Mouse (Mus musculus) ovary, adult 18-20 months (tissue): ENCODE results near the gene Ptprd.

Experiments used
- DNase-seq: peaks from one replicate; pipeline ENCODE4 v3.0.0; 2022; ENCODE audit warnings: low spot score, mixed read lengths

Gene Ptprd

DNA sequence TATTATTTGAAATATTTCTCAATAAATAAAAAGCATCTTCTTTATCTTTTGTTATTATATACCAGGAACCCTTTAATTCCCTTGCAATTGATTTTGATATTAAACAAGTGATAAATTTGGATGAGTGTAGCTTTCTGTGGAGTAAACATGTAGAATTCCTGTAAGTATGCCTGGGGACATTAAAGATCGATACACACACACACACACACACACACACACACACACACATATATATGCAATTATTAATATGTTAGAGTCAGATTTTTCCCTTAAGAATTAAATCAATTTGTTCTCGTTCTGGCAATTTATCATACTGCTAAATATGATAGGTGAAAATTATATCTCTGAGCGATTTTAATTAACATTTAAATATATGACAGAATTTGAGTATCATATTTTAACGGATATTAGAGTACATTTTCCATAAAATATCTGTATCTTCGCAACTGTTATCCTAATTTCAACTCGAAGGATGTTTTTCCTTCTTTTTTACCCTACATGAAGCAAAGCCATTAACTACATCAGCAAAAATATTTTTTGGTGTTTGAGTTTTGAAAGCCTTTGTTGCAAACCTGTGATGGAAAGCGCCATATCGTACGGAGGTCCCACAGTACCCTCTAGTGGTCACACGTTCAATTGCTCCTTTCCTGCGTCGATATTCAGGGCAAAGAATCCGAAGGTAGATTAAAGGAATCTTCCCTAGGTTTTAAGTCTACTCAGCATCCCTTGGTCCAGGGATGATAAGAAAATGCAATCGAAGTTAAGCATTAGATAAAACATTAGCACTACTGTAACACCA, 653.2 kb downstream of the Ptprd start:
- DNase-seq, result no peak

DNA sequence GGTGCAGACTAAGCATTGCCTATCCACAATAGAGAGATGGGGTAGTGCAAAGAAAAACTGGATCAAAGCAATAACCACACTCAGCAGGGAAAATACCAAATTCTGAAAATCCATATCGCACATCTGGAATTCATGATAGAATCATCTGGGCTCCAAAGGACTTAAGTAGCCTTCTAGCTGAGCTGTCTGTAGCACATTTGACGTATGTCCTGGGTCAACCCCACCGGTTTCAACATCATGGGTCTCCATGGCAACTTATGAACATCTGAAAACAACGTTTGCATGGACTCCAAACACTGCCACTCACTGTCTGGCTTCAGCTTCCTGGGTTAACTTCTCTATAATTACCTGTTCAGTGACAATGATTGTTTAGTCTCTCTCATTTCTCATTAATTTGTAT, 655.9 kb downstream of the Ptprd start:
- no peak for DNase-seq

DNA sequence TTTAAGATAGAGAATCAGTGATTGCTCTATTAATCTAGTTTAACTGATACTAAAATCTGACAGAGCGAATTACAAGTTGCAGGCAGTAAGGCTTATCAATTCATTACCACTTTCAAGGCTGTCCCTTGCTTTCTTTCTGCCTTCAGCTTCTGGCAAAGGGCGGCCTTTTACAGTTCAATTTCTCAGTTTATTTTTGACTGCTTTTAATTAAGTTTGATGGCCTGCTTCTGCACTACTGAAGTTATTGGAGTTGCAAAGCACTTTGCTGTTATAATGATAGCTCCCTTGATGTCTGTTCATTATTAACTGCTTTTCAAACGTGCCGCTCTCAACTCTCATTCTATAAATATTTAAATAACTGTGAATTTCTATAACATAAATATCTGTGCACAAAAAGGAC, 673.9 kb downstream of the Ptprd start:
- DNase-seq, result no peak

DNA sequence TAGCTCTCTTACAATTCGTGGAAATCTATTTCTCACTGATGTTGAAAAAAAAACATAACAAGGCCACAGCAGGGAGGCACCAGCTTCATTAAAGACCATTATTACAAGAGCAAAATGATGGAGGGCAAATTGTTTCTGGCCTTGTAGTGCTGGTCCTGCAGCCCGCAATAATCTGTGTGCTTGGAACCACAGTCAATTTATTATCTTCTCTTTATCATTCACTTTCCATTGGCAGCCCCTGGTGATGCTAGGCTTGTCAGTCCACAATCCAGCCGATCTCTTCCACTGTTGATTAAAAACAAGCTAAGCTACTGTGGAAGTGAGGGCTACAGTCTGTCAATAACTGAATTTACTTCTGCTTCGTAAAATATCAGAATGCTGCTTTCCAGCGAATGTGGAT, 674.4 kb downstream of the Ptprd start:
- no peak for DNase-seq

DNA sequence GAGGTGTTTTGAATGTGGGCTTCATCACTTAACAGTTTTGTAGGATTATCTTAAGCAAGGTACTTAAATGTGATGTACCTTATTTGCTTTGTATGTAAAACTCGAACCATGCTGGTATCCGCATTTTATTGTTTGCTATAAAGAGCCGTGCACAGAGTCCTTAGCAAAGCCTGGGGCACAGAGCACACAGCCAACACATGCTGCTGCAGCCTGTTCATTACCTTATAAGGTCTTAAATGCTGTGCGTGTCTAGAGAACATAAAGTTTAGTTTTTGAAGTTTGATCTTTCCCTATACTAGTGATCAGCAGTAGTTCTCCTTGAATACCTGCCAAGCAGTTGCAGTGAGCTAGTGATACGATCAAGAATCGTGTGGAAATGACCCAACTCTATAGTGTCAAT, 676.2 kb downstream of the Ptprd start:
- no peak for DNase-seq

DNA sequence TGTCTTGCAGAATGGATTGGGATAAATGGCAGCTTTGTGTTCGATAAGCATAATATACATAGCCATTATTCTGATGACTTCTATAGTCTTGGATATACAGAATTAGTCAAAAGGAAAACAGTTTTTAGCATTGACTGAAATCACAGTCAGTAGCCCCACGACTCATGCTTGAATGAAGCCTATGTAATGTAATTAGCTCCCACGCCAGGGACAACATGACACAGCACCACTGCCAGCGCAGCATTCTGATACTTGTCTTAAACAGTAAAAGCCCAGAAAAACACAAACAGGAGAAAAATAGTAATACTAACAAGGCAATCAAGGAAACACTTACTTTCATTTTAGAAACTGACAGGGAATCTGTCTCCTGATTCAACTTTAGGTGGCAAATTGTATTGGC, 677.2 kb downstream of the Ptprd start:
- DNase-seq, result no peak

DNA sequence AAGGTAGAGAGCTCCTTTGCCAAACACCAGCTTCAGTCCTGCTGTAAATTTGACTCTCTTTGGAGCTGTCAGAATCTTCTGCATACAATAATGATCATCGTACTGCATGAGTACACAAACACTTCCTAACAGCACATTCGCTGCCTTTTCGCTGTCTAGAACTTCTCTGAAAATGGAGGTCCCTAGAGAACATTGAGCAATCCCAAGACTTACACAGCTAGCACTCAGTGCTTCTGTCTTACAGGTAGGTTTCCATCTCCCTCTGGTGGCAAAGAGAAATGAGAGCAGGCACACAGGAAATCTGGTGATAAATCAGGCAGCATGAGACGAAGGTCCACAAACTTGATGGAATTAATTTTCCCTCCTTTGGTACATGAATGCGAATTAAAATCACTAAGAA, 692.6 kb downstream of the Ptprd start:
- no peak for DNase-seq

DNA sequence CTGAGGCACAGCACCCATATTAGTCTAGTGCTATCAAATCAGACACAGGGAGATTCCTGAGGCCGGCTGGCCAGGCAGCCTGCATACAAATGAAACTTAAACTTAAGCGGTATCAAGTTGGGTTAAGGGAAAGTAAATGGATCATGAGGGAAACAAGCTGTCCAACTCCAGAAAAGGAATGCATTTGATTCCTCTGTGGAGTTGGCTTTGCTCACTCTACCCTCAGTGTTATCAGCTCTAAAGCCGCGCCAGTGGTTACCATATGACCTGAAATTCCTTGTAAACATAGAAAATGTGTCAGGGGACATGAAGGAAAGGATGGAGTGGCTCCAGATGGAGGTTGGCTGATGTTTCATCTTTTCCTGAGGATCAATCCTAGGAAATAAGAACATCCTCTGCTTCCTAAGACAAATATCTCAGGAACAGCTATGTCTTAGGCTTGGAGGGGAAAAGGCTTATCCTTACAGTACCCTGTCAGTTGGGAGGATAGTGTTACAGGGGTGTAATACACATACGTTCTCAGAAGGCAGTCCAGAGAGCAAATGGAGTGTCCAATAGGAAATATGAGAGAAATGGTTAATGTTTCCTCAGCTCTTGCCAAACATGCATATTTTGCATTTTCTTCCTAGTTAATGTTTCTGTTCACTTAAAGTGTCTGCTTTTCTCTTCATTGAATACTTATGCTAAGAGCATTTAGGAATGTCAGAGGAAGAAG, 697.7 kb downstream of the Ptprd start:
- no peak for DNase-seq

DNA sequence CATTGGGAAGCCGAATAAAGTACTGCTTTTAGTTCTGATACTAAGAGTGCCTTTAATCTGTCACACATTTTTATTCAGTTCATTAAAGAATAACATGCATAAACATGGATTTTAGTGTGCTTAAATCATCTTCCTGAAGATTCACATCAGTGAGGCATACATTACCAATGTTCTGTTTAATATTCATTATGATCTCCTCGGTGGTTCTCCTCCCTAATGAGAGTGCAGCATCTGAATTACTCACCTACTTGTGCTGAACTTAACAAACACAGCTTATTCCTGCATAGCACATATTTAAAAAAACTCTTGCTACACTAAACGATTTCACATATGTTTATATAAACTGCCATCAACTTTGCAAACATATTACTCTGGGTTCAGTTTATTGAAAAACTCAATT, 698.7 kb downstream of the Ptprd start:
- no peak for DNase-seq

DNA sequence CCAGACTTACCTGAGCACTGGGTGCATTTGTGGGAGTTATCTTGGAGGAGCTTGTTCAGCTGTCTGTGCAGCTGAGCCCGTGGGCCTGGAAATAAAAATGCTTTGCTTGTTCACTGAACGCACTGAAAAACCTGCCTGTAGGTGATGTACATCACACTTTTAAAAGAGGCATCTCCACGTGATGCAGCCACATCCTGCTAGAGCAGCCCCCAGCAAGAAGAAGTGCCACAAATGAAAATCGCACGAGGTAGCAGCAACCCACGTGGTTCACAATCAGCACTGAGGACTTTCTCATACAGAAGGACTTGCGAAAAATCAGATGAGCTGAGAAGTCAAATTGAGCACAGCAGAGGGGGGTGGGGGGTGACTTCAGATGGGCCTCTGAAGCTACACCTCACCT, 757.7 kb downstream of the Ptprd start:
- no peak for DNase-seq

DNA sequence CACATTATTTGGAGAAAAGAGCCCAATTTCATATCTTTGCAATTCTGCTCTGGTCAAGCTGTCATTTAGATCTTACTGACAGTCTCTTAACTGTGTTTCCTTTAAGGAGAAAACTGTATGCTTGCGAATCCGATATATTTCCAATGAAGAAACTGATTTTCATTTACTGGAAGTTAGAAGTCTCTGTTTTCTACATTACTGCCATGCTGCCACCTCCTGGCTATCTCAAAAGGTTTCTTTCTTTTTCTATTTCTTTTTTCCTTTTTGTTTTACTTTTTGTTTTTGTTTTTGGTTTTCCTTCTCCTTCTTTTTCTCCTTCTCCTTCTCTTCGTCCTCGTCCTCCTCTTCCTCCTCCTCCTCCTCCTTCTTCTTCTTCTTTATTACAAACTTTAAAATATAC, 812.6 kb downstream of the Ptprd start:
- DNase-seq, result no peak

DNA sequence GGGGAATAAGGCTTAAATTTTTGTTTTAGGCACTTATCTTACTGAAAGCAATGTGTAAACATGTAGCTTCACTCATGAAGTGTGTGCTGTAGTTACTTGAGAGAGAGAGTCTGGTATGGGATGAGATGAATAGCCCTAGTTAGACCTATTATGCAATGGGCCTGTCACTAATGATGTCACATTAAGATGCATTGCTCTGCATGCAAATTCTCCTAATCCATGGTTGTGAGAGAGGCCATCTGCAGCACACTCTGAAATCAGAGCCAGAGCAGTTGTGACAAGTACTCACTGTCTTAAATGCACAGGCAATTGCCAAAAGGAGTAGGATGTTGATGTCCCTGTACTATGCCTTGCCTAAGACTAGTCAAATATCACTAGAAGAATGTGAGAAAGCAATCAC, 850.0 kb downstream of the Ptprd start:
- no peak for DNase-seq

DNA sequence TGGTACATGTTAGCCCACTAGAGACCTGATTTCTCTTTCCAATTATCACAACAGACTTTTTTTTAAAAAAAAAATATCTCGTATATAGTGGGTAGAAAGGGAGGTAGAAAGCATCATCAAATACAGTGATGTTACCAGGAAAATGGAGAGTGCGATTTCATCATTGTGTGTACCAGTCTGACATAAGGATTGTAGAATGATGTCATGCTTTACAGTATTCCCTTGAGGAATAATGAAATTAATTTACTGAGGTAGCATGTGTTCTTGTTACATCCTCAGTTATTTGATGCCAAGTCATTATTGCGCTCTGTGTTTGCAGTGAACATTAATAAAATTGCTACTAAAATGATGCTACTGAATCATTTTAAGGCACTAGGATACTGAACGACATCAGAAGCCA, 884.6 kb downstream of the Ptprd start:
- DNase-seq, result no peak

DNA sequence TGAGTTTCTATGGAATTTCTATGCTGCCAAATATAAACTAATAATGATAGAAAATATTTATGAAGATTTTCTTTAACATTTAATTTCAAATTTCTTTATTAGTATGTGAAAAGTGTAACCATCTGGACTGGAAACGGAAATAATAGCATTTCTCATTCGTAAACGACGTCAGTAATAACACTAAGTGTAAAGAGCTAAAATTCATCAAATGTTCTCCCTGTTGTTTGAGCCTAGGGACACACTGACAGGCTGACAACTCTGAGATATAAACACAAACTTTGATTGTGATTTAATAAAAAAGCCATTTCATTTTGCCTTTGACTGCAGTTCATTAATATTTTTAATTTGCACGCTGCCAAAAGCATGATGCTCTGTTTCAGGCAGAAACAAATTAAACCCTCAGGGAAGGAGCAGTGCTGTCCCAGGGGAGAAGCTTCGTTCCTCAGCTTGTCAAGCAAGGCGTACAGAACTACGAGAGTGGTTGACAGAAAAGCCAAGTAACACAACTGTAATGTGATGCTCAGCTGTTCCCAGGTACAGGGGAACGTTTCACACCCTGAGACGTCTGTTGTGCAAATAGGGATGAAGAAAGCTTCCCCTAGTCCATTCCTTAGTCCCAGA, 894.6 kb downstream of the Ptprd start:
- DNase-seq, result no peak

DNA sequence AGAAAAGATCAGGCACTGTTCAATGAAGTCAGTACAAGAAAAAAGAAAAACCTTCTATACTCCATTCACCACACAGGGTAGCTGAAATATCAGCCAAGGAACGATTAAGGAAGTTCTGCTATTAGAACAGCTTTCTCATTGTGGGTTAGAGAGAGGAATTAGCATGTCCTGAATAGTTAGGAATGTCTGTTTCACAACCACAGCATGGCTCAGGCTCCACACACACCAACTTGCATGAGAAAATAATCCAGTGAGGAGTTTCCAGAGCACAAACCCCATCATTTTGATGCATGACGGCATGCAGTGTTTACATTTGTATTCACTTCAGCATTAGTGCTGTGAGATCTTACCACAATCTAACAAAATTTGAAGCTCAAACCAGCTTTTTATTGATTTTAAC, 895.1 kb downstream of the Ptprd start:
- no peak for DNase-seq

DNA sequence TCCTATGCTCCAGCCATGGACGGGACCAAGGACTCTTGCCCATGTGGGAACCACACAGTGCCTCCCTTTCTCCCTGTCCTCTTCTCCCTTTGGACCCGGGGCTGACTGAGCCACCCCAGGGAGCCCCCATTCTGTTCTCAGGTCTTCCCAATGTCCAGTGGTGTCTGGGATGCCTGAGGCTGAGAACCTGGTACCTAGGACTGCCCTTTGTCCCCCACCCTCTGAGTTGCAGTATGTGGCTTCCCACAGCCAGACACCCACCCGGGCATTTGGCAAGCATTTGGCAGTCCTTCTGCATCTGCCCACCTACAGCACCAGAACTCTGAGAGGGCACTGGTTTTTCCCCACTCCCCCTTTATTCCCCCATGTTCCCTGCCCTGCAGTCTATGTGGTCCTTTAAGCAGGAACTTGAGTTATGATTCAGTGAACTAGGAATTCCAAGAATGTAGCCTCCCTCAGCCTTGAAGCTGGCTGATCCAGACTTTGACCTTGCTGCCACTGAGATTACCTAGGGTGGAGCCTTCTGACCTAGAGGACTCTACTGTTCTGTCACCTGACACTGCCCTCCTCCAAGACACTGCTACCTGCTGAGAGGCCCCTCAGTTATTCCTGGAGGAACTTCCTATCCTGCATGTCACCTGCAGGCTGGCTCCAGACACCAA, 901.5 kb downstream of the Ptprd start:
- no peak for DNase-seq

DNA sequence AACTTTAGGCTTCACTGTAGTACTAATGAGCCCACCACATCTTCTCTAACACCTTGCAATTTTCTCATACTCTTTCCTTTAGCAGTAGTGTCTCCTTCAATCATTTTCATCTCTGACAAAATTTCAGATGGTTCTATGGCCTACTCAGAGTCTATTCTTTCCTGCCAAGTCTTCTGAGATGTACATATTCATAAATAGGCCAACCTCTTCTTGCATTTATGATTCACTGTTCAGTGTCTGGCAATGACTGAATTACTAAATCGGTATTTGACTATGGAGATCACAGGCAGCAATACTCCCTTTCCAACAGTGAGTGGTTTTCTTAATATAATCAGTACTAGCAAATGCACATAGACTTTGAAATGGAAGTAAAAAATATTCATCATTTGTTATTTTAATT, 928.3 kb downstream of the Ptprd start:
- no peak for DNase-seq

DNA sequence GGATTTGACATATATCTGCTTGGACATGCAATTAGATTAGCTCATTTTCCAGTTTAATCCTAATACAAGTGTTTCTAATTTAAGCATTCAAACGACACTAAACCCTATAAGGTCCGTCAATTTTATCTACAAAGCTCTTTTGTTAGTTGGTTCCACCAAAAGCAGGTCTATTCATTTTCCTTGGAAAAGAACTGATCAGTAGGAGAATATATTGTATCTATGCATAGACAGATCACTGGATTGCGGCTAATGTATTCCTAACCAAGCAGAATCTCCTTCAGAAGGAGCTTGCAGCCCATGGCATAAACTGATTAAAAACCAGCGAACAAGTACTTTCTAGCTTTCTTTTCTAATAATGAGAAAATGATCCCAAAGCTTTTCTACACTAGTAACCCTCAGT, 933.8 kb downstream of the Ptprd start:
- DNase-seq, result no peak

DNA sequence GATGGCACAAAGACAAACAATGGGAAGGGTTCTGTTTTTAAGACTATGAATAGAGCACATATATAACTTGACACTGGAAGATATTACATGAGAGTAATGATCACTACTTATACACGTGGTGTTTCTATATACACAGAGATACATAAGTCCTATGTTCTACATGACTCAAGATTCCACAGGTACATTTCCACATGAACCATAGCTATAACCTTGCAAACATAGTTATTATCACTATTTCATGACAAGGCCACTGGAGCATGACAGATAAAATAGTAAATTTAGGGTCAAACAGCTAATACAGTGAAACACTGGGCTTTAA, 951.8 kb downstream of the Ptprd start:
- no peak for DNase-seq

DNA sequence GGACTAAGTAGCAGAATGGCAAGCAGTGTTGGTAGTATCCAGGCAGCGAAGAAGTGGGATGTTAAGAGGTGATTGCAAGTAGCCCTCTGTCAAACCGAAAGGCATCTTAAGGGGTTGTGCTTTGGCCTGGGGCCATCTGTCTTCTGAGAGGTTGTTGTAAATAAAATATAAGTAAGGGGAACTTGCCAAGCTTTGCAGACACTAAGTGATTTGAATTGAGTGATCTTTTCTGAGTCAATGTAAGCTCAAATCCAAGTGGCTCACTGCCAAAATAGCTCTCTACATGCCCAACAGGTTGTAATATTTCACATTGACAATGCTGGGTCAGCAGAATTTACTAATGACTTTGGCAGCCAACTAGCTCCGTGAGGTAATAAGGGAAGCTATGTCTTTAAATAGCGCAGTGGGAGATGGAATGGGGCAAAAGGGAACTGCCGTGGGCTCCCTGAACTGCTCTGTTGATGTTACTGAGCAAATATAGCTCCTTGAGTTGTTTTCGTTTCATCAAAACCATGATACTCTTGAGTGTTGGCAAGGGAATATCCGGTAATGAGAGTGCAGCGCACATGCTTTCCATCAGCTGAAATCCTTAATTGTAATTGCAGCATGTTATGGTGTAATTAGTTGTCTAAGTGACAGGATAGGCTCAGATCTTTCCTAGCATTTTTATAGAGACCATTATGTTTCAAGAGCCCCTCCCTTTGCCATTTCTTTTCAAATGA, 952.4 kb downstream of the Ptprd start:
- no peak for DNase-seq

DNA sequence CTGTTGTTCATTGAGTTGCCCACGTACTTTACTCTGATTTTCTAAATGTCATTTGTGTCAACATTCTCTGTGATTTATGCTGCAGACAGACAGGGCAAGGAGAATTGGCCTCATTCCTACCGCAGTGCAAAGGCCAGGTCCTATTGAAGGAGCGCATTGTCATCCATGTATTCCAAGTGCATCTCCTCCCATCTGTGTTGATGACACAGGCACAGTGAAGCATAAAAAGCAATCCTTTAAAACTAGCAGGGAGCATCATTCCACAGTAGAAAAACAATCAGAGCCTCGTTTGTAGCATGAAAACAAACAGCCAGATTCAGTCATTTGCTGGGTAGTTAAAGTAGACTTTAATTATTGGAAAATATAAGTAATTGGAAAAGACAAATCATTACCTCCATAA, 960.6 kb downstream of the Ptprd start:
- no peak for DNase-seq

DNA sequence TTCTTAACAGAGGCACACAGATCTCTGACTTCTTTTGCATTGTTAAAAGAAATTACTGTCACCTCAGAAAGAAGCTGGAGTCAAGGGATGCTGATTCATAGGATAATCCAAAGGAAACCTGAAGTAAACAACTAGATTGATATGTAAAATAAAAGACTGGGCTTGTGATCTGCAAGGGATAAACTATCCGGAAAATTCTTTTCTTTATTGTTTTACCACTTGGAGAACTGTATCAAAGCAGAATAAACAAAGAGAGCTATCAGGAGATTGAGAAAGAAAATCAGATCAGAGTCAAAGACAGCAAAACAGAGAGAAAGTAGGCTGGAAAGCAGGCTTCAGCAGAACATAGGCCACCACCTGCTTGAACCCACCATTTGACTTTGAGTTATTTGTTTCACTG, 962.0 kb downstream of the Ptprd start:
- DNase-seq, result no peak
